Mouse (Mus musculus): Measurements from ENCODE around the gene 2310022A10Rik.

DNA sequence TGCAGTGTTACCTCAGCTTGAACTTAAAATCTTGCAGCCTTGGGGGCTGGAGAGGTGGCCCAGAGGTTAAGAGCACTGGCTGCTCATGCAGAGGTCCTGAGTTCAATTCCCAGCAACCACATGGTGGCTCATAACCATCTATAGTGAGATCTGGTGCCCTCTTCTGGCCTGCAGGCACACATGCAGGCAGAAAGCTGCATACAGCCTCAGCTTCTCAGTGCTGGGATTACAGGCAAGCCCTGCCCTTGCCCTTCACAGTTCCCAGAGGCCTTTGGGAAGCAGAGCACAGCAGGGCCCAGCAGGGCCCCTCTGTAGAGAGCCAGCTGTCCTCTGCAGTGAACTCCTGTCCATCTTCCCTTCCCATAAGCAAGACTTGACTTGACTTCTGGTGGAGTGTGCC is 32.9 kb upstream of the 2310022A10Rik start:
- no peak for TF ChIP-seq GATA1 (IDR thresholded peaks at IDR 0.05; ENCODE audit: low read length)
- TF ChIP-seq TAL1 (IDR thresholded peaks at IDR 0.05; ENCODE audit: low read length) = no peak
